Mouse (Mus musculus) lung, postnatal 4 days (tissue): Measurements from ENCODE around the gene Hcn3.
"Not testable (repeated sequence)": the region's sequence is repeated elsewhere in the genome, so short reads cannot be mapped to it uniquely, and the experiment has no call there.

Experiments used
- DNase-seq, 2 experiments: peaks; one replicate each; pipeline ENCODE4 v3.0.0; 2021

Gene Hcn3

DNA sequence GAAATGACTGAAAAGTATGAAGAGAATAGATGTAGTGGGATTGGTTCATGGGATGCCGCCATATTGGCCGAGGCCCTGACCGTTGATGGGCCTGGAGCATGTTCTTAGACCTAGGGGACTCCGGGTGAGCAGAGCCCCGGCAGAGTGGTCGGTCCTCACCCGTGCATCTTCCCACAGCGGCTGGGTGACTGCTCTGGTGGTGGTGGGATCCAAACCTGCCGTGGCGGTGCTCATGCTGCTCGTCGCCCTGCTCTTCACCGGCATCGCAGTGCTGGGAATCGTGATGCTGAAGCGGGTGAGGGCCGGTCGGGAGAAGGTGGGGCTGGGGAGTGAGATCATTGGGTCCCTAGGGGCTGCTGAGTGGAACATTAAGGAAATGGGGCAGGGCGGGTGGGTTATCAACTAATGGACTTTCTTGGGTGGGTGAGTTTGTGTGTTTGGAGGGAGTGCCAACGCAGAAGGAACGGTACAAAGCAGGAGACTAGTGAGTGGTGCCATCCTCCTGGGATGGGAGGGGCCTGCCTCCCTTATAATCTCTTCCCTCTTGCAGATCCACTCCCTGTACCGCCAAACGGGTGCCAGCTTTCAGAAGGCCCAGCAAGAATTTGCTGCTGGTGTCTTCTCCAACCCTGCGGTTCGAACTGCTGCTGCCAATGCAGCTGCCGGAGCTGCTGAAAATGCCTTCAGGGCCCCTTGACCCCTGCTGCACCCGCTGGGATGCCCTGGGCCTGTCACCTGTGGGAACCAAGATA lies 21.9 kb upstream of the Hcn3 start:
- no peak for DNase-seq

DNA sequence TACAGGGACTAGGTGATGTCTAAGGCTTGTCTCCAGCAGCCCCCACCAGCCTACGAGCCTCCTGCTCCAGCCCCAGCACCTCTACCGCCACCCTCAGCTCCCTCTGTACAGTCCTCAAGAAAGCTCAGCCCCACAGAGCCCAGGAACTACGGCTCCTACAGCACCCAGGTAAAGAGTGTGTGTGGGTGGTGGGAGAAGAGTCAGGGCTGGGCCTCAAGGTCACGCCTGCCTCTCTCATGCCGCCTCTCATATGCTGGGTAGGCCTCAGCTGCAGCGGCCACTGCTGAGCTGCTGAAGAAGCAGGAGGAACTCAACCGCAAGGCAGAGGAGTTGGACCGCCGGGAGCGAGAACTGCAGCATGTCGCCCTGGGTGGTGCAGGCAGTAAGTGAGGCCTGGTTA lies 19.1 kb upstream of the Hcn3 start:
- DNase-seq: no peak

DNA sequence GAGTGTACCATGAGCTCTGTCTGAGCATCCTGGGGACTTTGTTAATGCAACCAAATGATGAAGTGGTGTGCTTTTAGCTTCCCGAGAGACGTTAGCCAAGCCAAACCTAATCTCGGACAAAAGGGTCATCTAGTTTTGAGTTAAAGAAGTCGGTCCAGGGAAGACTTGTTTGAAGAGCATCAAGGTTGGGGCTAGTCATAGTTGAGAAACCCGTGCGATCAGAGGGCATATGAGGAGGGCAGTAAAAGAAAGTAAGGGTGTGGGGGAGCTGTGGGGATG lies 18.1 kb upstream of the Hcn3 start:
- no peak for DNase-seq

DNA sequence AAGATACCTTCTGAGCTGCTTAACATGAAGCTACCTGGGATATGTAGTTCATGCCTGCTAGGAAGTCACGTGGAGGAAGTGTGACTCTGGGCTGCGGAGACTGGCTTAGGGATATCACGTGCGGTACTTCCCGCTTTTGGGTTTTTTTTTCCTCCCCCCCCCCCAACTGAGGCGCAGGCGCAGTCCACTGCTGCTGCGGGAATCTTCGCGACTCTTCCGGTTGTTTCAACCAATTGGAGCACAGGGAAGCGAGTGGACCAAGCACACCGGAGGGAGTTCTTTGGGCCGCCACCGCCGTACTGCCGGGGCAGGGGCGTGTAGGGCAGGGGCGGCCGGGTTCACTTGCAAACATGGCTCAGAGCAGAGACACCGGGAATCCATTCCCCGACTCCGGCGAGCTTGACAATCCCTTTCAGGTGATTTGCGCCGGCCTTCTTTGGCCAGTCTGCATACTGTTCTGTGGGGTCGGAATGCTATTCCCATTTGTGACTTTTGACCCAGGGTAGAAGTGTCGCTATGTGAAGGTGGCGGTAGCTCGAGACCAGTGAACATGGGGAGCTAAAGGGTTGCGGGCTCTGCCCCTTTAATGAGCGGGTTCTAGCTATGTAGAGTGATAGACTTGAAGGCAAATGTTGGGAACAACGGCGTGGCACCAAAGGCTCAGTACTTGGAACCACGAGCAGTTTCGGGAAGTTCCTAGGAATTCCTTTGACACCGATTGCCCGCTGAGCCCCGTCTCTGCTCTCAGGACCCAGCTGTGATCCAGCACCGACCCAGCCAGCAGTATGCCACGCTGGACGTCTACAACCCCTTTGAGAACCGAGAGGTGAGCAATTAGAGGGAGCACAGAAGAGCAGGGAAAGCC lies 17.5 kb upstream of the Hcn3 start, which contains the start of gene Scamp3:
Gene Scamp3, plus strand, starts transcription at position 232 of the 865 bp plus-strand sequence.
- DNase-seq: peak; percentile 88 to 91

DNA sequence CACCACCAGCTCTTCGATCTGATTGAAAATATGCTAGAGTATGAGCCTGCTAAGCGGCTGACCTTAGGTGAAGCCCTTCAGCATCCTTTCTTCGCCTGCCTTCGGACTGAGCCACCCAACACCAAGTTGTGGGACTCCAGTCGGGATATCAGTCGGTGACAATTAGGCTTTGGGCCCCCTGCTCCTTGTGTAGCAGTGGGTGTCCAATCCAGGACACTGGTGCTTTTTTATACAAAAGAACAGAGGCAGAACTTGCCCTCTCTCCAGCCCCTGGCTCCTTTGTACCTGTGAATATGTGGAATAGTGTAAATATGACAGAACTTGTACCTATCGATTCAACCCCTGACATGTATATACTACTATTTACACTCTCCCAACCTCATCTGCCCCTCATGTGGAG lies 16.4 kb upstream of the Hcn3 start:
- no peak for DNase-seq

DNA sequence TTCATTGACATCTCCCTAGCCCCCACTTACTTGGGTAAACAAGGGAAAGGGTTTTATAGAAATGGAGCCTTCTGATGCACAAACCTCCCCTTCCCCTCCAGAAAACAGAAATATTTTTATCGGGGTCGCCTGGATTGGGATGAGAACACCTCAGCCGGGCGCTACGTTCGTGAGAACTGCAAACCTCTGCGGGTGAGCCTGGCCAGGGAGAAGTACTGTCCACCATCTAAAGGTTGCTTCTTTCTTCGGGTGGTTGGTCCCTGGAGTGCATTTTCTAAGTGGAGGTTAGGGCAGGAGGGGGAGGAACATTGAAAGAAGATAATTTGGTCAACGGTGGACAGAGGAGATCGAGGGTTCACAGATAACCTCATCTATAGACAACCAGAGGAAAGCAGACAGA lies 15.5 kb upstream of the Hcn3 start:
- no peak for DNase-seq

DNA sequence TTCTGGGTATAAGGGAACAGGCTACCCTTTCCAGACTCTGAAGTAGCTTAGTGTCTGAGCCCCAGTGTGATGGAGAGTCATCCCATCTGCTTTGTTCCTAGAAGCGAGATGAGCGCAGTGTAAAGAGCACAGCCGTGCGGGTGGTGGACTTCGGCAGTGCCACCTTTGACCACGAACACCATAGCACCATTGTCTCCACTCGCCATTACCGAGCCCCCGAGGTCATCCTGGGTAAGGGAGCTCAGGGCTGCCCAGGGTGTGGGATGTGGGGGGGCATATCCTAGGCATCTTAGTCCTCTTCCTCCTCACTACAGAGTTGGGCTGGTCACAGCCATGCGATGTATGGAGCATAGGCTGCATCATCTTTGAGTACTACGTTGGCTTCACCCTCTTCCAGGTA lies 14.8 kb upstream of the Hcn3 start:
- DNase-seq: no peak

DNA sequence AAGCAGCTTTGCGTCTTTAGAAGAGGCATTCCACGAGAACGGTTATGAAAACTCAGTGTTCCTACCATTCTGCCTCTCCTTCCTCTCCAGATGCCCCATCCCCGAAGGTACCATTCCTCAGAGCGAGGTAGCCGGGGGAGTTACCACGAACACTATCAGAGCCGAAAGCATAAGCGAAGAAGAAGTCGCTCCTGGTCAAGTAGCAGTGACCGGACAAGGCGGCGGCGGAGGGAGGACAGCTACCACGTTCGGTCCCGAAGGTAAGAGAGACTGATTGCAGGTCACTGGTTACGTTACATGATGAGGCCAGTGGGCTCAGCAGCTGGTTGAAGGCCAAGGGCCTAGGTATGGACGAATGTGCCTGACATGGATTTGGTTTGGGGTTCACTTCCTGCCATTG lies 6.9 kb upstream of the Hcn3 start:
- peak in 1 of 2 experiments; percentile 23 for DNase-seq

DNA sequence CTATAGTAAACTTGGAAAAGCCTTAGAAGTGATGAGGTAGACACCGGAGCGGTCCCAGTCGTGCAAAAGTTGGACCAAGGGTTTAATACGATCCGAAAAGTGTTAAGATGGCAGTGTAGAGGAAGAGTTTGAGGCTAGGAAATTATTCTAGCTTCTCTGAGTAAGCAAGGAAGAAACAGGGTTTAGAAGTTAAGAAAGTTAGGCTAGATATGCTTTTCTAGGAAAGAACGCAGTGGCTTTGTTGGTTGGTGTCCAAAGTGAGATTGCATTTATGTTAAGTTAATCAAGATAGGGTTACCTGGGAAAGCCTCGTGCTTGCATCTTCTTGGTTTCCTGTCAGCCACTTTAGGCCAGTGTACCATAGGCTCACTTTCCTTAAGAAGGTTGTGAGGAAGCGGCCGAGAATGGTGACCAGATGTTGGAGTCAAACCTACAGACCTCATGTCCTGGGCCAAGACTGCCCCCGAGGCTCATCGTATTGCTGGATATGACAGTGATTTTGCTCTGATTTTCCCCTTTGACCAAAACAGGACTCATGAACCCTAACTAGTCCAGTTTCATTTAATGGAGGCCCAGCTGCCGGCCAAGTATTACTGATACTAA lies 5.4 kb upstream of the Hcn3 start:
- peak in 1 of 2 experiments; percentile 13 for DNase-seq

DNA sequence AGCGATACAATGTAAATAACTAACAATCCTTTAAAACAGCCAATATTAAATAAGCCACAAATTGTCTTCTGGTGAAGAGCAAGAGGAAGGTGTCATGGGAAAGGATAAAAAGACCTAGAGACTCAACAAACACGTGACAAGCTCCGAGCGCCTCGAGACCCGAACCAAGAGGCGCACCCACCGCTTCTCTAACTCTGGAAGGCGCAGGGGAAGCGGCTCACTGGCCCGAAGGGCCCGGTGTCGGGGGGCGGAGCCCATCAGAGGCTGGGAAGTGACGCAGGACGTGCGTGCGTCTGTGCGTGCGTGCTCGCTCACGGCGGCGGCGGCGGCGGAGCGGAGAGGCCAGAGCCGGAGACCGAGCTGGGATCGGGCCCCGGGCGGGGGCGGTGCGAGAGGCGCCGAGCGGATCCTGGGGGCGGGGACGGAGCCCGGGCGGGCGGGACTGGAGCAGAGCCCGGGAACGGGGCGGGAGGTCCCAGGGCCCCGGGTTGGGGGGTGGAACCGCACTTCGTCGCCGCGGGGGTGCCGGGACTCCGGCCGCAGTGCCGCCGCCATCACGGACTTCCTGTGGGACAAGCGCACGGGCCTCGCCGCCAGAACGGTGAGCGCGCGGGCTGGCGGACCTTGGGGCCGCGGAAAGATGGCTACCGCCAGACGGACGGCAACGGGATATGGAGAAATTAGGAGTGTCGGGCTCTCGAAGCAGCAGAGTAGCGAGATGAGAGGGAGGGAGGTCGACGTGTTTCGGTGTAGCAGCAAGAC lies 4.7 kb upstream of the Hcn3 start, which contains the start of gene Clk2:
Gene Clk2, plus strand, starts transcription at position 290 of the 762 bp plus-strand sequence.
- DNase-seq: peak; percentile 96

DNA sequence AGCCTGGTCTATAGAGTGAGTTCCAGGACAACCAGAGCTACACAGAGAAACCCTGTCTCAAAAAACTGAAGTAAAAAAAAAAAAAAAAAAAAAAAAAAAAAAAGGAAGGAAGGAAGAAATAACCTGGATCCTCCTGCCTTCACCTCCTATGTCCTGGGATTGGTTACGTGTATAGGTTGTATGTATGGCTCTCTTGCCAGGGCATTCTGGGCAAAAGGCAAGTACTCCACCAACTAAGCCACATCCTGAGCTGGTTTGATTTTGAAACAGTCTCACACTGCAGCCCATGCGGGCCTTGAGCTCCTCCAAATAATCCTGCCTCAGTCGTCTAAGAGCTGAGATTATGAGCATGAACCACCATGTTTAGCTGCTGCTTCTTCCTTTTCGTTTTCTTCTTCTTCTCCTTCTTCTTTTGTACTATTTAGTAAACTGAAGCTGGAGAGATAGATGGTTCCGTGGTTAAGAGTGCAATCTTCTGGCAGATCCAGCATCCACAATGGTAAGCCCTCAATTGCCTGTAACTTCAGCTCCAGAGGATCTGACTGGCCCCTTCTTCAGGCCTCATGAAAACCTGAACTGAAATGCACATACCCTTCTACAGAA lies 3.7 kb upstream of the Hcn3 start:
- peak in 1 of 2 experiments; percentile 9 for DNase-seq

DNA sequence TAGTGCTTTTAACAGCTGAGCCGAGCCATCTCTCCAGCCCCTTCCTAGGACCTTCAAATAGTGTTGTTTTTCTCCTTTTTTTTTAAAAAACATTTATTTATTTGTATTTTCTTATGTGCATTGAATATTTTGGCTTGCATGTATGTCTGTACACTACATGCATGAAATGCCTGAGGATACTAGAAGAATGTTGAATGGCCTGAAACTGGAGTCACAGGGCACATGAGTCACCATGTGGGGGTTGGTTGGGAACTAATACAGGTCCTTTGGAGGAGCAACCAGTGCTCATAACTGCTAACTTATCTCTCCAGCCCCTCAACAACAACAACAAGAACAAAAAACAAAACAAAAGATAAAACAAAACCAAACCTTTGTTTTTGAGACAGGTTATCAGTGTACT lies 3.1 kb upstream of the Hcn3 start:
- DNase-seq: no peak

DNA sequence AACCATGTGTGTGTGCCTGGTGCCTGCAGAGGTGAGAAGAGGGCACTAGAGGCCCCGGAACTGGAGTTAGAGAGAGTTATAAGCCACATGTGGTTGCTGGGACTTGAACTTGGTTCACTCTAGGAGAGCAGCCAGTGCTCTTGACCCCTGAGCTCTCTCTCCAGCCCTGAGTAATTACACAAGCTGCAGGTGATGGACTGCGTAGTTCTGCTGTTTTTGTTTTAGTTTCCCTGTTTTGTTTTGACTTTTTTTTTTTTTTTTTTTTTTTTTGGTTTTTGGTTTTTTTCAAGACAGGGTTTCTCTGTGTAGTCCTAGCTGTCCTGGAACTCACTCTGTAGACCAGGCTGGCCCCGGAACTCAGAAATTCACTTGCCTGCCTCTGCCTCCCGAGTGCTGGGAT lies 1.8 kb upstream of the Hcn3 start:
- DNase-seq: no peak

DNA sequence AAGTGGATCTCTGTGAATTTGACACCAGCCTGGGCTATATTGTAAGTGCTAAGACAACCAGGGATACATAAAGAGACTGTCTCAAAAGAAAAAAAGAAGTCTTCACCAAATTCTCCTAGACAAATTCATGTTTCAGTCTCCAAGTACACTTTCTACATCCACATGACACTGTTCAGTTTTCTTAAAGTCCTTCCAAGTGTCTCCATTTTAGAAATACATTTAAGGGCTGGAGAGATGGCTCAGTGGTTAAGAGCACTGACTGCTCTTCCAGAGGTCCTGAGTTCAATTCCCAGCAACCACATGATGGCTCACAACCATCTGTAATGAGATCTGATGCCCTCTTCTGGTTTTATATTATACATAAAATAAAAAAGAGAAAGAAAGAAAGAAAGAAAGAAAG lies 1.2 kb upstream of the Hcn3 start:
- DNase-seq: not testable (repeated sequence)

DNA sequence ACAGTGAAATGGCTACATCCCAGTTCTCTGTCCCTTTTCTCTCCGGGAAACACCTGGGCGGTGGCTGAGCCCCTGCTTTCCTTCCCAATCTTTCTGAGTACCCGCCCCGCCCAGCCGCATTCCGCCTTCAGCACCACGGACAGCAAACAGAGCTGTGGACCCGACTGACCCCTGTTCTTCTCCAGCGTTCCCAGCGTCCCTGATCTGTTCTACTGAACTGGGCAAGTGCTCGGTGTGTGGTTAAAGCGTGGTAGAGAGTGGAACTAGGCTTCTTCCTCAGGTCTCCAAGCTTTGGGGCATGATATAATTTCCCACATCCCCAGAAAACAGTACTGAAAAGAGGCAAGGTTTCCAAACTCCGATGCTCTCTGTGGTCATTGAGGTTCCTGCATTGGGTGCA lies 785 bp downstream of the Hcn3 start:
- DNase-seq: peak; percentile 56 to 74

DNA sequence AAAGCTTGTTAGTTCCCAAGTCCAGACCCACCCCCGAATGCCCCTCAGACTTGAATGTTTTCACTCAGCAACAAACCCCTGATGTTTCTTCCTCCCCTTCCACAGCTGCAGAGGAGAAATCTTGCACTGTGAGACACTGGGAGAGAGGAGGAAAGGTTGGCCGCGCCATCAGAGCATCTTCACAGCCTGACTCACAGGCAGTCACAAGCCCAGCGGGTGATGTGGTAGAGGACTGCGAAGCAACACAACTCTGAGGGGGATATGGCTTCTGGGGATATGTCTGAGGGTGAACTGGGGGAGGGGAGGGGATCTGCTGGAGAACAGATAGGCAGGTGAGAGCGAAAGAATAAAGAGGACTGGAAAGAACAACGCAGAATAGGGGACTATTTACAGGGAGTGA lies 1.3 kb downstream of the Hcn3 start:
- DNase-seq: peak in 1 of 2 experiments; percentile 11

DNA sequence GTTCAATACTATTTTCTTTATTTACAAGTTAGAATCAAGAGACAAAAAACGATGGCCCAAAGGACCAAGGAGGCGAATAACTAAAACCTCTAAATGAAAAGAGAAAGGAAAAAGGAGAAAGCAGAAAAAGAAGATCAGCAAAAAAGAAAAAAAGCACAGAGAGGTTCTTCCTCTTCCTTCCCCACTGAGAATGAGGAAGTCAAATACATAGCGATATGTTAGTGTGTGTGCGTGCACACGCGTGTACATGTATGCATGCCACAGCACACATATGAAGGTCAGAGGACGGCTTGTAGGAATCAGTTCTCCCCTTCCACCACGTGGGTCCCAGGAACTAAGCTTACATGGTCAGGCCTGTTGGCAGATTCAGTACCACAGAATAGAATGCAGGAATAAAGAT lies 3.0 kb downstream of the Hcn3 start:
- no peak for DNase-seq

DNA sequence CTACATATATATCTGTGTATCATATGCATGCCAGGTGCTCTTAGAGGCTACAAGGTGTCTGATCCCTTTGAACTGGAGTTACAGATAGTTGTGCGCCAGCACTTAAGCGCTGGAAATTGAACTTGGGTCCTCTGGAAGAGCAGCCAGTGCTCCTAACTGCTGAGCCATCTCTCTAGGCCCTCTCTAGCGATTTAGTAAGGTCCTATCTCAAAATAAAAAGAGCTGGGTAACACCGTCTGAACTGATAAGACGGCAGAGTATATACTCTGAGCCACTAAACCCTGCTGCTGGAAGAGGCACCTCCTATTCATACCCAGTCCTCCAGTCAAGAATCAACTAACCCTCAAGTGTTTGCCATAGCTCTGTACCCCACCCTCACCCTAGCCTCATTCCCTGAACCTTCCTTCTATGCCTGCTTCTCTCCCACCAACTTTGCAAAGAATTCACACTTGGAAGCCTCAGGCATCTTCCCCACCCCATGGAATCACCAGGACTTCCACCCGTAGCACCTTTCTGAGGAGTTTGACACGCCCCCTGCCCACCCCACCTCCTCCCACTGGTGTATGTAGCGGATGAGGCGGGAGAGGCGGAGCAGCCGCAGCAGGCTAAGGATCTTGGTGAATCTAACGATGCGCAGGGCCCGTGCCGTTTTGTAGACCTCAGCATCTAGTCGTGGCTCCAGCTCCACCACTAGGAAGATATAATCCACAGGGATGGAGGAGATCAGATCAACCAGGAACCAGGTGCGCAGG lies 7.7 kb downstream of the Hcn3 start:
- peak in 1 of 2 experiments; percentile 23 for DNase-seq

DNA sequence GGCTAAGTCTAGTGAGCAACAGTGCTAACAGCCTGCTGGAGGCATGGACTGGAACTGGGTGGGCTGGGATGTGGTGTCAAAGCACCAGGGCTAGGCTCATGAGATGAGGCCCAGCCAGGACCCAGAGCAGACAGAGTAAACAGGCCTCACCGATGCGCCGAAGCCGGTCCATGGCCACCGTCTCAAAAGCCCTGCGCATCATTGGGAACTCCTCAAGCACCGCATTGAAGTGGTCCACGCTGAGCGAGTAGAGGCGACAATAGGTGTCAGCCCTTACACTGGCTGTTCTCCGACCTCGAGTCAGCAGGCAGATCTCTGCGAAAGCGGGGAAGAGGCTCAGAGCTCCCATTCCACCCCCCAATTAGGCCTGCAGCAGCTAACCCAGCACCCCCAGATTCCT lies 11.4 kb downstream of the Hcn3 start:
- no peak for DNase-seq

DNA sequence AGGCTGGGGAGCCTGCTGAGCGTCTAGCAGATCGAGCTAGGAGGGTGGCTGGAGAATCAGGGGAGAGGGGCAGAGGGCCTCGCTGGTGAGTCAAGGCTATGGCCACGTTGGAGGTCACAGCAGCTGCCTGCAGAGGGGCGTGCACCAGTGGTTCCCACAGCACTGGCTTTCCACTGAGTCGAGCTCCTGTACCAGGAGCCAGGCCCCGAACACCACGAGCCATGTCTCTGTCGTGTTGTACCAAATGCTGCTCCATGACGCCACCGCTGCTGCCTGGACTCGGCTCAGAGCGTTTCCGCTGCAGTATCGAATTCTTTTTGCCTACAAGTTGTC lies 12.1 kb downstream of the Hcn3 start:
- no peak for DNase-seq

DNA sequence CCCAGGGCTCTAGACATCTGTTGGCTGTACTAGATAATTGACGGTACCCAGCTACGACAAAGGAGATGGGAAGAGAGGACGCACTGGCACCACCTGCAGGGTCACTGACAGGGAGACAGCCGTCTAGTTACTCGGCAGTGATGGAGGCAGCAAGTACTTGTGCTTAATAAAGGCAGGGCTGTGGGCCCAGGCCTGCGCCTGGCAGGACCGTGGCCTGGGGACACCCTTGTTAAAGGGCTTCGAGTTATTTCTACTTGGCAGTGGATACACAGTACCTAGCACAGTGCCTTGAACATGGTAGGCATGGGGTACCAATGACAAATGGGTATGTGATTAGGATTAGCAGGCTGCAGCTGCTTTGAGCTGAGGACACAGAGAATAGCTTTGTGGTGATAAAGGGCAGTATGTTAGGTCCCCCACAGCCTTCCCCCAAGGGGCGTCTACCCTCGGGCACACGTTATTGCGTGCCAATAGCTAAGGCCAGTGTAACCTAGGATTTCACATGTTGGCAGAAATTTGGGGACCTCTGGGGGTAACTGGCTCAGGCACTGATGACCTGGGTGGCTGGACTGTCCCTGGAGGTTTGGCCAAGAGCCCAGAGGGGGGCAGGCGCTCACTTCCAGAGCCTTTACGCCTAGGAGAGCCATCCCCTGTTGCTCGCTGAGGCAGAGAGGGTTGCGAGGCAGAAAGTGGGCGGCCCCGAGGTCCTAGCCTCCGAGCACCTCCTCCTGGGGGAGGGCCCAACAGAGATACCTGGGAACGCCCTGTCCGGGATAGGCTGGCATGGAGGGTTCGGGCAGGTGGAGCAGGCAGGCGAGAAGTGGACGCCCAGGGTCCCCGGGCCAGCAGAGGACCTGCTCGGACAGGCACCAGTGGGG lies 12.7 kb downstream of the Hcn3 start:
- peak; percentile 28 to 45 for DNase-seq
